Mouse (Mus musculus) liver, embryonic 14.5 days (tissue): ENCODE results near the gene Chst11.

ENCODE experiments used
- CTCF ChIP-seq: IDR thresholded peaks from 2 replicates; pipeline ENCODE4 v1.5.1; 2016; ENCODE audit warnings: antibody characterized with exemption, low read depth, control low read depth
- EP300 ChIP-seq: IDR thresholded peaks from 2 replicates; pipeline ENCODE4 v1.6.1; 2016; ENCODE audit warnings: antibody characterized with exemption, low read depth

DNA sequence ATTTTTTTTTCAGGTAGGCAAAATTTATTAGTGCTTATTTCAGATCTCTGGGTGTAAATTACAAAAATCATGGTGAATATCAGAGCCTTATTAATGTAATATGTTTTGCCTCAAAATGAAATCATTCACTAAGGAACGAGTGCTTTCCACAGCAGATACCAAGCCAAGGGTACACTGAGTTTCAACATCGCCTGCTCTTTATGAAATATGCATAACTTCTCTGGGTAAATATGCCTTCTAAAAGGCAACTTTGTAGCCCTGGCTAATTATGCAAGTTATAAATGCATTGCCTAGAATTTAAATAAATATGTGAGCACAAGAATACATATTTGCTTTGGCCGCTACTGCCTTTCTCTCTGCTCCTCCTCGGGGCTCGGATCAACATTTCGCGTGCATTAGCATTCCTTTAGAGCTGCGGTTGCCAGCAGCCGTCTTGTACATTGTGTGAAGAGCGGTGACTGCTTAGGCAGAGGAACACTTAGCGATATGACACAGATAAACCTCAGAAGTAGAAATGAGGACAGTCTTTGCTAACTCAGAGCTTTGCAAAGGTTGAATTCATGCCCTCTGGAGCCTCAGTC lies 256.9 kb downstream of the Chst11 start:
- TF ChIP-seq CTCF (no peak), EP300 (no peak)
